Mouse (Mus musculus) forebrain, embryonic 13.5 days (tissue): Measurements from ENCODE around the gene Noc3l. TPM values are rescaled to one million over a fixed set of nuclear protein-coding genes. Genes with fewer than 3 reads are reported as not detected.

ENCODE experiments used
- ATAC-seq: fragments of 200-750 bp; cut with Nextera tagmentation; 2 replicates; pipeline ENCODE4 v1.8.0; 2017
- H3K27ac ChIP-seq: fragments of 300-500 bp; sonication (generic); 2 replicates; pipeline ENCODE4 v1.5.1; 2015; ENCODE audit warnings: inconsistent platforms, mild to moderate bottlenecking, moderate library complexity
- H3K27me3 ChIP-seq: fragments of 300-500 bp; sonication (generic); 2 replicates; pipeline ENCODE4 v1.6.1; 2015; ENCODE audit warnings: mild to moderate bottlenecking, inconsistent platforms
- H3K36me3 ChIP-seq: fragments of 300-500 bp; sonication (generic); 2 replicates; pipeline ENCODE4 v1.6.1; 2015; ENCODE audit warnings: mild to moderate bottlenecking, inconsistent platforms; ENCODE audit not compliant: poor library complexity, severe bottlenecking
- H3K4me1 ChIP-seq: fragments of 300-500 bp; sonication (generic); 2 replicates; pipeline ENCODE4 v1.6.1; 2015; ENCODE audit warnings: inconsistent platforms
- H3K4me2 ChIP-seq: fragments of 300-500 bp; sonication (generic); 2 replicates; pipeline ENCODE4 v1.6.1; 2015; ENCODE audit warnings: inconsistent platforms, mild to moderate bottlenecking, moderate library complexity
- H3K4me3 ChIP-seq: fragments of 300-500 bp; sonication (generic); 2 replicates; pipeline ENCODE4 v1.5.1; 2015; ENCODE audit warnings: mild to moderate bottlenecking, inconsistent platforms
- H3K9ac ChIP-seq: fragments of 300-500 bp; sonication (generic); 2 replicates; pipeline ENCODE4 v1.6.1; 2015; ENCODE audit warnings: mild to moderate bottlenecking, inconsistent platforms
- H3K9me3 ChIP-seq: fragments of 300-500 bp; sonication (generic); replicated peaks from 2 replicates; pipeline ENCODE4 v1.6.1; 2016; ENCODE audit warnings: inconsistent platforms
- WGBS: fragments of 180-500 bp; shearing (Covaris S2); methylation state at CpG from one replicate; pipeline ENCODE4 v1.1.7; 2015; 5-methylcytosine and 5-hydroxymethylcytosine counted together
- polyA plus RNA-seq: library from polyadenylated mRNA; unstranded; fragments of >200 nt; fragmentation: Nextera tagmentation; extraction: Ambion mirVana; gene quantifications from 2 replicates; pipeline ENCODE4 v1.2.1, GENCODE M21; 2015

The Noc3l gene
- polyA plus RNA-seq, 1 experiment from 2014 or later: 8.4 TPM

DNA sequence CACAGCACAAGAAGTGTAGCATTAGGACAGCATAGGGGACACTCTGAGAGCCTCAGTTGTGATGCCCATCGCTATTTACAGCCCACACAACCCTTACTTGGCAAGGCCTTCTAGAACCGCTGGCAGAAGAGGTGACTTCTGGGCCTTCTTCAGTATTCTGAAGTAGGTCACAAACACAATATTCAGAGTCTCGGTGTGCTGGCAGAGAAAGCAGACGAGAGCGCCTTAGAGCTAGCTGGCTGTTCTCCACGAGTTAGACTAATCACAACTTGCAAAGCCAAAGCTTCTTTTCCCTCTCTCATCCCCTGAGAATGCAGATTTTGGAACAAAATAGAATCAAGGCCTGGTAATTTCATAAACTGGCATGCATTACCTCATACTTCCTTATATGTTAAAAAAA is 20.2 kb downstream of the Noc3l start:
- H3K27me3 ChIP-seq: no peaks in the 10 kb centered on the region
- H3K9ac ChIP-seq: no peak overlapping the region
- no peaks in the 10 kb centered on the region for H3K4me1 ChIP-seq
- H3K36me3 ChIP-seq: peaks cover 84% of the 10 kb centered on the region
- no peak for ATAC-seq
- no peak overlapping the region for H3K4me3 ChIP-seq
- H3K27ac ChIP-seq: no peak overlapping the region
- no peaks in the 10 kb centered on the region for H3K9me3 ChIP-seq
- 92% methylated on average over 6 of the region's 6 CpGs for WGBS
- no peak overlapping the region for H3K4me2 ChIP-seq

DNA sequence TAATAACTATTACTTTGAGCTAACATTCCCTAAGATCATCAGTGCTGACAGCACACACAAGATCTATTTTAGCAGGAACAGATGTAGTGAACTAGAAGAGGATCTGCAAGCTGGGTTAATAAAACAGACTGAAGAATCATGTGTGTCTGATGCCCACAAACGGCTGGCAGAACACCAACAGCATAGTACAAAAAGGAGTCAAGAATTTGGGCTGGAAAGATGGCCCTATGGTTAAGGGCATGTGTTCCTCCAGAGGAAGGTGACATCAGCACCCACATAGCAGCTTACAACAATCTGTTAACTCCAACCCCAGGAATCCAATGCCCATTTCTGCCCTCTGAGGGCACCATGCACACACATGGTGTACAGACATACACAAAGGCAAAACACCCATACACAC is 20.7 kb downstream of the Noc3l start:
- no peak overlapping the region for H3K9ac ChIP-seq
- WGBS: 95% methylated on average over 1 of the region's 1 CpGs
- H3K9me3 ChIP-seq: no peaks in the 10 kb centered on the region
- peaks cover 84% of the 10 kb centered on the region for H3K36me3 ChIP-seq
- no peak for ATAC-seq
- no peaks in the 10 kb centered on the region for H3K27me3 ChIP-seq
- no peak overlapping the region for H3K27ac ChIP-seq
- no peaks in the 10 kb centered on the region for H3K4me1 ChIP-seq
- H3K4me2 ChIP-seq: no peak overlapping the region
- H3K4me3 ChIP-seq: no peak overlapping the region

DNA sequence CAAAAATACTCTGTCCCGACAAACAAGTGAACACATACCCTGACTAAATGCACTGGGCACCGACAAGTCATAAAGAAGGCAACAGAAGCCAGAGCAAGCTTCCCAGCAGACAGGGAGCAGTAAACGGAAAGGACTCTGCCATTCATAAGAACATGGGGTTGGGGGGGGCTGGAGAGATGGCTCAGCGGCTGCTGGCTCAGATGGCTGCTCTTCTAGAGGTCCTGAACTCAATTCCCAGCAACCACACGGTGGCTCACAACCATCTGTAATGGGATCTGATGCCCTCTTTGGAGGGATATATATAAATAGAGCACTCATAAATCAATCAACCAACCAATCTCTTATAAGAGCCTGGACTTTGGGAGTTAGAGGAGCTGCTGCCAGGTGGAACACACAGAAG is 22.5 kb downstream of the Noc3l start:
- Histone ChIP-seq H3K9ac (no peak overlapping the region), H3K27me3 (no peaks in the 10 kb centered on the region), H3K9me3 (no peaks in the 10 kb centered on the region), H3K36me3 (peaks cover 84% of the 10 kb centered on the region), H3K4me3 (no peak overlapping the region), H3K4me1 (no peaks in the 10 kb centered on the region), H3K27ac (no peak overlapping the region), H3K4me2 (no peak overlapping the region)
- no peak for ATAC-seq
- 89% methylated on average over 5 of the region's 5 CpGs for WGBS

DNA sequence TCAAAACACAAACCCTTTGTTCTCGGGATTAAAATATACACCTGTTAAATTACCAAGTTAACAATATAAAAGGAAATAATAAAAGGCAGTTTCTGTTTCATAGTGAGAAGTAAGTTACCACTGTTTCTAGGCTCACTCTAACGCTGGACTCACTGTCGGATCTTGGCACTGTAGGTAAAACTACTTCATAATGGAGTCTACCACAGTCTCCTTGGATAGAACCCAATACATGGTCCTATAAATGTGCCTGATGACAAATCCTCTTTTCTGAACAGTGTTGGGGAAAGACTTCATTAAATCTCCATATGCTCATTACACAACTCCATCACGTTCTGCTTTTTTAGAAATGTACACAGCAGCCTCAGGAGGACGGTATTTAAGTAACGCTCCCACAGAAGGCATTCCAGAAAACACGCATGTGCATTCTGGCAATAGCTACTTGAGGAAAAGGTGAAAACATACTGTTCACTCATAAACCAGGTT is 25.4 kb downstream of the Noc3l start:
- Histone ChIP-seq H3K36me3 (peaks cover 93% of the 10 kb centered on the region), H3K9ac (no peak overlapping the region), H3K27ac (no peak overlapping the region), H3K4me1 (no peaks in the 10 kb centered on the region), H3K27me3 (no peaks in the 10 kb centered on the region), H3K4me3 (no peak overlapping the region), H3K4me2 (no peak overlapping the region), H3K9me3 (no peaks in the 10 kb centered on the region)
- 90% methylated on average over 7 of the region's 7 CpGs for WGBS
- no peak for ATAC-seq

DNA sequence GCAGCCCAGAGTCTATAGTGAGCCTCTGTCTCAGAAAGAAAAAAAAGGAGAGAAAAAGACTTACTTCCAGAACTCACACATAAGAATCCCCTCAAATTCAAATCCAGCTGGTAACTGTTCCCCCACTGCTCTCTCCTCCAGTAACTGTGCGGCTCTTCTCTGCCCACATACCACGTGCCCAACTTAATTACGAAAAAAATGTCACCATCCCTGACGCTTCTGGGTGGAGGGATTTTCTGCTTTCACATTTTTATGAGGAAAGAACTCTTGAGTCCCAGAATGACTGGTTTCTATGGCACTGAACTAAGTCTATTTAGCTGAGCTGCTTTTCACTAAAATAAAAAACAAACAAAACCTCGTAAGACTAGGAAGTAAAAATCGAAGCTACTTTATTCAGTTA is 31.3 kb downstream of the Noc3l start:
- H3K4me2 ChIP-seq: no peak overlapping the region

DNA sequence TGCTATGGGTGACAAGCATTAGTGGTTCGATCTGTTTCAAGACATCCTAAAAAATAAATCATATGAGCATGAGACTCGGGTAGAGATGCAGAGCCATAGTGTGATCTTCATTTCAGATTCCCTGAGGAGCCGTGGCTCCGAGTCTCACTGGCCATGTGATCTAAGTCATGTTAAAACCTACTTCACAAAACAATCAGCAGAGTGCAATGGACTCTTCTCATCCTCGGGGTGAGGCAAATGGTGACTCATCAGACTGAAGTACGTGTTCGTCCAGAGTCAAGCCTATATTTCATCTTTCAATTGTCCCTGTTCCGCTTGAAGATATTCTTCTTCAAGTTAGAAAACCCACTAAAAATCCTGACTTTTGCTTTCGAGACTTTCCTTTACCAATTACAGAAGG is 35.5 kb downstream of the Noc3l start:
- ATAC-seq: no peak
- Histone ChIP-seq H3K4me2 (no peak overlapping the region), H3K4me3 (no peak overlapping the region), H3K4me1 (no peaks in the 10 kb centered on the region), H3K27ac (no peak overlapping the region), H3K36me3 (peaks cover 16% of the 10 kb centered on the region), H3K9ac (no peak overlapping the region), H3K9me3 (no peaks in the 10 kb centered on the region), H3K27me3 (no peaks in the 10 kb centered on the region)
- WGBS: 93% methylated on average over 9 of the region's 9 CpGs

More for the DNA sequence above, 31.3 kb downstream of the Noc3l start:
- Histone ChIP-seq H3K27ac (no peak overlapping the region), H3K36me3 (peaks cover 53% of the 10 kb centered on the region), H3K9me3 (no peaks in the 10 kb centered on the region), H3K4me1 (no peaks in the 10 kb centered on the region), H3K4me3 (no peak overlapping the region), H3K27me3 (no peaks in the 10 kb centered on the region), H3K9ac (no peak overlapping the region)
- no peak for ATAC-seq
- 89% methylated on average over 6 of the region's 6 CpGs for WGBS

DNA sequence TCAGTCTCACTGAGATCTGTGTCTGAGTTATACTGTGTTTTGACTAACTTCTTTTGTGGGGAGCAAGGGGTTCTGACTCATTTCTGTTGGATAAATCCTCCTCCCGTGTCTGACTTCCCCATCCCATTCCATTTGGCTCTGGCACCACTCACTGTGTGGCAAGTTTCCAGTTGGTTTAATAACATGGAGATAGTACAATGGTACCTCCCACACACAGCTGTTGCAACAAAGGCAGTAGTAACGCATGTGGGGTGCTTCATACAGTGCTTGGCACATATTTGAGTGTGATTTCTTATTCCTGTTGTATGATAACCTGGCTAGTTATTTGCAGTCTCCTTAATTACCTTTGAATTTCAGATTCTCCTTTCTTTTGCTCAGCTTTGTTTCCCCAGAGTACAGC is 40.2 kb downstream of the Noc3l start:
- Histone ChIP-seq H3K9me3 (no peaks in the 10 kb centered on the region), H3K9ac (no peak overlapping the region), H3K36me3 (0 out of 2 replicates have a peak, but pooled peaks cover 6% of the 10 kb centered on the region), H3K27me3 (no peaks in the 10 kb centered on the region), H3K27ac (no peak overlapping the region), H3K4me2 (no peak overlapping the region), H3K4me3 (no peak overlapping the region), H3K4me1 (no peaks in the 10 kb centered on the region)
- no peak for ATAC-seq
- WGBS: 62% methylated on average over 2 of the region's 2 CpGs

DNA sequence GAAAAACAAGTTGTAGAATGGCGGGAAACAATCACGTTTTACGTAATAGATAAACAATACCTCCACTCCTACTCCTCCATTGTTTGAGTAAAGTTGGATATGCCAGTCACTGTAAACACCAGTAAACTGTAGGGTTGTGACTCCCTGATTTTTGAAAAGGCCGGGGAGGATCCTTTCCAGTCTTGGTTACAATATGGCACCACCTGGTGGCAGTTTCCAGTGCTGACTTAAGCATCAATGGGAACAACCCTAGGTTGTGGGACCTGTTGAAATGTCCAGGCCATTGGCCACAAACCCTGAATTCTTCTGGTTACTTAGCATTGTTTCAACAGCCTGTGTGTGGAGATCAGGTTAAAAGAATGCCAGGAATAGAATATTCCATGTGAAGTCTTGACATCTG is 43.5 kb downstream of the Noc3l start:
- Histone ChIP-seq H3K27ac (no peak overlapping the region), H3K9ac (no peak overlapping the region), H3K27me3 (no peaks in the 10 kb centered on the region), H3K4me3 (no peak overlapping the region), H3K36me3 (no peaks in the 10 kb centered on the region), H3K4me1 (no peaks in the 10 kb centered on the region), H3K9me3 (no peaks in the 10 kb centered on the region), H3K4me2 (no peak overlapping the region)
- no peak for ATAC-seq
- 60% methylated on average over 4 of the region's 4 CpGs for WGBS

DNA sequence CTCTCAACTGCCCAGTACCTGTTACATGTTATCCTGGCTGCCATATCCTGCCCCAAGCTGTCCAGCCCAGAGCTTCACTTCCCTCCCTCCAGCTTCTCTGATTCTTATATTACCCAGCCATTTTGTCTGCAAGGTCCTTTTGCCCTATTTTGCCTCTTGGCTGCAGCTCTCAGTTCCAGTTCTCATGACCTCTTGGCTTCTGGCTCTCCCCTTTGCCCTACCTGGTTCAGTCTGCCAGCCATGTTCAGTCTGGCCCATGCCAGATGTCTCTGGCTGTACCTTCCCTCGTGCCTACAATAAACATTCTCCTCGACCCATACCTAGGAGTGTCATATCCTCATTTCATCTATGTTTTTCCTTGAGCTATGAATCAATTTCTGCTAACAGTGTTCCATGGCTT is 52.7 kb downstream of the Noc3l start:
- Histone ChIP-seq H3K4me2 (no peak overlapping the region), H3K9me3 (no peaks in the 10 kb centered on the region), H3K27ac (no peak overlapping the region), H3K36me3 (no peaks in the 10 kb centered on the region), H3K4me3 (no peak overlapping the region), H3K4me1 (no peaks in the 10 kb centered on the region), H3K9ac (no peak overlapping the region), H3K27me3 (no peaks in the 10 kb centered on the region)
- ATAC-seq: no peak
- 93% methylated on average over 2 of the region's 2 CpGs for WGBS

DNA sequence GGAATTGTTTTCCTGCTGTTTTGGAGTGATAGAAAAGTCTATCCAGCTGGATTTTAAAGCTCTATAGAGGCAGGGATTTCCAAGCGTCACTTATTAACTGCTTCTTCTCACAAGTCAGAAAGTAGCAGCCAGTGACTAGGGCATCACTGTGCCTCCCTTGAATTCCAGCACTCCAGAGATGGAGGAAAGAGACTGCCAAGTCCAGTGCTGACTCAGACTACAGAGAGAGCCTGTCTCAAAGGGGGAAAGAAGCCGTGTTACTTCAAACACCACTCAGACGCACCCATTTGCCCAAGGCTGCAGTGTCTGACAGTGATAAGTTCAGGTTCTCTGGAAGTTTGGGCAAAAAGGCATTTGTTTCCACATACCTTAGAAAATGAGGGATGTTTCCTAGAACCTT is 58.6 kb downstream of the Noc3l start:
- Histone ChIP-seq H3K36me3 (no peaks in the 10 kb centered on the region), H3K27ac (no peak overlapping the region), H3K4me1 (no peaks in the 10 kb centered on the region), H3K9me3 (no peaks in the 10 kb centered on the region), H3K27me3 (no peaks in the 10 kb centered on the region), H3K4me3 (no peak overlapping the region), H3K4me2 (no peak overlapping the region), H3K9ac (no peak overlapping the region; the same call in 1 of the 2 replicates)
- no peak for ATAC-seq
- WGBS: 91% methylated on average over 3 of the region's 3 CpGs

DNA sequence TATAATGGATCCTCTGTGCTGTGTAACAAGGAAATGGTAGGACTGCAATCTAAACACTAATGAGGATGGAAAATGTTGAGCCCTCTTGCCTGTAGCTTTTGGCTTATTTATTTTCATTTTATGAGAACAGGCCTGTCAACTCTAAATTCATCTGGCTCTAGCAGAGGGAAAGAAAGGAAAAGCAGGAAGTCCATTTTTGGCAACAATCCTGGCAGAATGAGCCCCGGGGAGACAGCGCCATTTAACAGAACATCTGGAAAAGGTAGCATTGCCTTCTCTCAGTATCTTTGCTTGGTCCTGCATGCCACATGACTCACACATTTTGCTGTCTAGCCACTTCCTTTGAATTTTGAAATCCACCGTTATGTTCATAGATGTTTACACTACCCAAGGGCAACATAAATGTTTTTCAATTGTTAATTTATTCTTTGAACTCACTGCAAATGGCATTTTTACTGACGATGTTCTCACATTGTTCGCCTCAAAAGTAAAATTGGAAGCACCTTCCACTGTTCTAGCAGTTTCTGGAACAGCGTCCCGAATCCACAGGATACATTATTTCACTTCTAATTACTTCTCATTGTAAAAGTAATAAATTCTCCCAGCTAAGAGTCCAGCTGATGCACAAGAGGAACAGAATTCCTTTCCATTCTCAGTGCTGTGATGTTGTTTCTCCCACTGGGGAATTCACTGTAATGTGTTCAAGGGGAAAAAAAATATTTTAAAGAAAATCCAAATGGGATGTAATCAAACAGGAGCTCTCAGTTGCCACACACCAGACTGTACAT is 60.2 kb downstream of the Noc3l start:
- H3K36me3 ChIP-seq: 0 out of 2 replicates have a peak, but pooled peaks cover 4% of the 10 kb centered on the region
- no peaks in the 10 kb centered on the region for H3K9me3 ChIP-seq
- H3K4me3 ChIP-seq: no peak overlapping the region
- ATAC-seq: no peak
- no peak overlapping the region for H3K9ac ChIP-seq
- H3K4me1 ChIP-seq: no peaks in the 10 kb centered on the region
- no peak overlapping the region for H3K4me2 ChIP-seq
- H3K27ac ChIP-seq: no peak overlapping the region
- H3K27me3 ChIP-seq: no peaks in the 10 kb centered on the region
- WGBS: 94% methylated on average over 7 of the region's 7 CpGs

DNA sequence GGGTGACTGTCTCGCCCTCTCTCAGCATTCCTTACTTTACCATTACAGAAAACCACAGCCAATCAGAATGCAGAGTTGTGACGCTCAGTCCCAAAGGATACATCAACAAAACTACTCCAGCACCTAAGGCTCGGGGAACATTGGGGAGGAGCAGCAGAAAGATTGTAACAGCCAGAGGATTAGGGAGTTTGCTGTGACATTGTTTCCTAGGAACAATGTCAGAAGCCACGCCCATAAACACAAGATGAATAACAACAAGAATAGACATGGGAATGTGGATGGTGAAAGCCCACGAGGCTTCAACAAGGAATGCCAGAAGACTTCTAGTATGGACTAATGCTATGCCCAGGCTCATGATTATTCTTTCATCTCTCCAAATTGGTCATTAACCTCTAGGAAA is 61.0 kb downstream of the Noc3l start:
- ATAC-seq: no peak

DNA sequence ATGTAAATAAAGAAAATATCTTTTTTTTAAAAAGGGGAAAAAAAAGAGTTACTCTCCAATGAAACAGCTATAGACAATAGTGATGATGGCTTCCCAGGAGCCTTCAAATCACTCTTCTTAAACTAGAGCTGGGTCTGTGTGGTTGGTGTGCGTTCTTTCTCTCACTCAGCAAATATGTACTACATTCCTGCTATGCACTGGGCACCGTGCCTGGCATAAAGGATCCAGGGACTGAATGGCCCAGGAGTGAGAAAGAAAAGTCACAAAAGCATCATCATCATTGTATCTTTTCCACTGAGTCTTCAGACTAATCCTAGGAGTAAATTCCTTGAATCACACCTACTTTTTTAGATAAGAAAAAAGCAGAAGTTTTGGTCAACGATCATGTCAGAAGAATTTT is 61.9 kb downstream of the Noc3l start:
- Histone ChIP-seq H3K4me3 (no peak overlapping the region), H3K9ac (no peak overlapping the region), H3K9me3 (no peaks in the 10 kb centered on the region), H3K4me1 (no peaks in the 10 kb centered on the region), H3K36me3 (0 out of 2 replicates have a peak, but pooled peaks cover 5% of the 10 kb centered on the region), H3K4me2 (no peak overlapping the region), H3K27me3 (no peaks in the 10 kb centered on the region), H3K27ac (no peak overlapping the region)
- WGBS: 89% methylated on average over 3 of the region's 3 CpGs
- no peak for ATAC-seq

More for the DNA sequence above, 61.0 kb downstream of the Noc3l start:
- Histone ChIP-seq H3K4me3 (no peak overlapping the region), H3K4me2 (no peak overlapping the region), H3K9ac (no peak overlapping the region), H3K27ac (no peak overlapping the region), H3K36me3 (0 out of 2 replicates have a peak, but pooled peaks cover 5% of the 10 kb centered on the region), H3K27me3 (no peaks in the 10 kb centered on the region), H3K9me3 (no peaks in the 10 kb centered on the region), H3K4me1 (no peaks in the 10 kb centered on the region)
- WGBS: 47% methylated on average over 5 of the region's 5 CpGs
